Mouse (Mus musculus): Measurements from ENCODE around the gene Mecom. TPM values are rescaled to one million over a fixed set of nuclear protein-coding genes. Genes with fewer than 3 reads are reported as not detected.
A peak's percentile ranks its signal among the peaks of the same experiment; 100 is the strongest.
"Not testable (repeated sequence)": the region's sequence is repeated elsewhere in the genome, so short reads cannot be mapped to it uniquely, and the experiment has no call there.

The Mecom gene
- polyA plus RNA-seq, 1 experiment from 2014 or later = 10.3 TPM

DNA sequence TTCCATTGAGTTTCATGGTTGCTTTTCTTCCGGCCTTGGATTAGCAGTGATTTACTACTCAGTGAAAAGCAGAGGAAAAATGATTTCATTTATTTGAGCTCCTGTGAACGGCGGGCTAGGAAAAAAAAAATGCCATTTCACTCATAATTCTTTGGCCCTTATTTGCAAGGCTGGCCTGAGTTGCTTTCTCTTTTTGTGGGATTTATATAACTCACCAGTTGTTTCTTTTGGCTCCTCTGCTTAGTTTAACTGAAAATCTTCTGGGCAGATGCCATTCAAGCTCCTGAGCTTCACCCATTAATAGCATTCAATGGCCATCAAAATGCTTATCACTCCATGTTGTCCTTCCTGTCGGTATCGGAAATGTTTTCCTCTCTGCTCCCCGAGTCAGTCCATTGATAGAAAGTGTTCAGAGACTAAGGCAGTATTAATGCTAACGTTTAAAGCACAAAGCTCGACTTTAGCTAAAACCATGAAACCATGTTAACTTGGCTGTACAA lies 304.0 kb downstream of the Mecom start:
- no peaks in the 10 kb centered on the region for H3K9me3 ChIP-seq
- no peak overlapping the region for H3K4me3 ChIP-seq
- ATAC-seq (ENCODE audit: insufficient number of reproducible peaks, insufficient read depth, low FRiP score, low TSS enrichment, low read depth) = no peak
- H3K27me3 ChIP-seq = no peaks in the 10 kb centered on the region
- 70% methylated on average over 8 of the region's 8 CpGs for WGBS
- no peak overlapping the region for H3K4me2 ChIP-seq
- H3K36me3 ChIP-seq = no peaks in the 10 kb centered on the region
- H3K4me1 ChIP-seq = peaks cover 22% of the 10 kb centered on the region
- no peak overlapping the region for H3K27ac ChIP-seq
- no peak overlapping the region for H3K9ac ChIP-seq

DNA sequence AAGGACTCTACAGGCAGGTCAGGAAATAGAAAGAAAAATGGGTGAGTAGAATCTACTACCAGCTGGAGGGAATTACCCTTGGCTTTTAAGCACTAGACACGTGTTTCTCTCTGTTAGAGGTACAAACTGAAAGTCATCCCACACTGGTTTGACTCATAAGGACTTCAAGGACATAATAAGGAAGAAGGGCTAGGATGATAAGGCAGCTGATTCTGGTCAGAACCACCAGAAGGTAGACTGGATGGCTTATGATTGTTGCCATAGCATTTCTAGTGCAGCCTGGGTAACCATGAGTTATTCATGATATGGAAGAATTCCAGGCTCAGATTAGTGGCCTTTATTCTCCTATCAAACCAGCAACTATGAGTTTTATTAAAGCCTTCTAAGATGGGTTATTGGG lies 308.4 kb downstream of the Mecom start:
- ATAC-seq (ENCODE audit: insufficient number of reproducible peaks, insufficient read depth, low FRiP score, low TSS enrichment, low read depth) = no peak
- H3K9ac ChIP-seq = no peak overlapping the region
- no peak overlapping the region for H3K4me3 ChIP-seq
- no peaks in the 10 kb centered on the region for H3K36me3 ChIP-seq
- no peaks in the 10 kb centered on the region for H3K9me3 ChIP-seq
- H3K4me2 ChIP-seq = no peak overlapping the region
- H3K27ac ChIP-seq = no peak overlapping the region
- H3K4me1 ChIP-seq = peaks cover under 1% of the 10 kb centered on the region
- H3K27me3 ChIP-seq = no peaks in the 10 kb centered on the region
- 61% methylated on average over 1 of the region's 1 CpGs for WGBS

DNA sequence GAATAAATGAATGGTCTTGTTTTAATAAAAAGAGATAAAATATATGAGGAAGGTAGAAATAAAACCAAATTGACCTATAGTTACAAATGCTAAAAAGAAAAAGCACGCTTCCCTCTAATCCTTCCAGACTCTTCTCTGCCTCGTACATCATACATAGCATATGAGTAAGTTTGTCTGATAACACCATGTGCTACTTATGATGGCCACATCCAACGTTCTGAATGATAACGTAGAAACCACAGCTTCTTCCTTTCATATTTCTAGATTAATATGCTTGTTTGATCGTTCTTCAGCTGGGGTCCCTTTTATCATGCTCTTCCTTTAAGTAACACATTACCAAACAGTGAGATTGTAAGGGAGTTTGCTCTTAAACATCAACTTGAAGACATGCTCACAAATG lies 310.3 kb downstream of the Mecom start:
- Histone ChIP-seq H3K27ac (no peak overlapping the region), H3K4me3 (no peak overlapping the region), H3K4me2 (no peak overlapping the region), H3K9ac (no peak overlapping the region), H3K27me3 (no peaks in the 10 kb centered on the region), H3K4me1 (no peaks in the 10 kb centered on the region), H3K36me3 (no peaks in the 10 kb centered on the region), H3K9me3 (no peaks in the 10 kb centered on the region)
- 89% methylated on average over 5 of the region's 5 CpGs for WGBS
- no peak for ATAC-seq (ENCODE audit: insufficient number of reproducible peaks, insufficient read depth, low FRiP score, low TSS enrichment, low read depth)

DNA sequence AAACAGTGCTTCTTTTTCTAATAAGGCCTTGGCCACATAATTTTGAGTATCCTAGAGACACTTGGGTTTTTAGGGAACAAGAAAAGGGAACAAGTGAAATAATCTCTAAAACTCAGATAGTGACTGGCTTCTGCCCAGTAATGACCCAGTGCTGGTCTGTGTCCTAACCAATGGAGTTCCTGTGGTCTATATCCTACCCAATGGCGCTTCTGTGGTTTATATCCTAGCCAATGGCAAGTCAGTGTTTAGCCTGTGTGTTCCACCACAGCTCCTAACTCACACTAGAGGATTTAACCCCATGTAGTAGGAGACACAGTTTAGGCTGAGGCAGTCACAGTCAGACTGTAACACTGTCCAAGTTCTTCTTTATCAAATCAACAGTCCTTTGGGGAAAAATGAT lies 313.8 kb downstream of the Mecom start:
- Histone ChIP-seq H3K4me3 (no peak overlapping the region), H3K27ac (no peak overlapping the region), H3K9me3 (no peaks in the 10 kb centered on the region), H3K4me1 (no peaks in the 10 kb centered on the region), H3K27me3 (no peaks in the 10 kb centered on the region), H3K9ac (no peak overlapping the region), H3K36me3 (no peaks in the 10 kb centered on the region), H3K4me2 (no peak overlapping the region)
- ATAC-seq (ENCODE audit: insufficient number of reproducible peaks, insufficient read depth, low FRiP score, low TSS enrichment, low read depth) = no peak
- WGBS = 83% methylated on average over 1 of the region's 1 CpGs

DNA sequence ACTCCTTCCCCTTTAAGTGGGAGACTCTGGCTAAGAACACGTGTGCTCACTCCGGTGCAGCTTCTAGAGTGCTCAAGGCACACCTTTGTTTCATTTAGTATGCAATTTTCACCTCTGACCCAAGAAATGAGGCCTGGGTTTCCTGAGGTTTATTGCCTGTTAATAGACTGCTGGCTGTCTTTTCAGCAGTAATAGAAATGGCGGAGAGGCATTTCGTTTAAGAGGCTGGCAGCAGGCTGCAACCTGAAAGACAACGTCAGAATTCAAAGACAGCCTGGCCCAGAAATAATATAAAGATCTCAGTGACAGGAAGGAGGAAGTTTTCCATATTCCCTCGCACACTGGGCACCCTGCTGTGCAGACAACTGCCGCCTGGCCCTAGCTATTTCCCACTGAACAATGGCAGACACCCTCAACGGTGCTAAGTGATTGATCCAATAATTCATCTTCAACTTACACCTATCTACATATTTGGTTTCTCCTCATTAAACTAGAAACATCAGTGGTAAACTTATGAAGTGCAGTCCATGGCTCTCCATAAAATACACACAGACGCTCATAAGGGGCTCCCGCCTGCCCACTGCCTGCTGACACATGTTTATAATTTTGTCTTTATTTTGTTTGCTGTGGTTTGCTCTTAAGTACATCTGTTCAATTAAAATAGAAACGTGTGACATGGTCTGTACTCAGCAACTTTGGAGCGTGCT lies 319.7 kb downstream of the Mecom start:
- WGBS = 20% methylated on average over 12 of the region's 12 CpGs
- Histone ChIP-seq H3K4me1 (peaks cover 19% of the 10 kb centered on the region), H3K9me3 (no peaks in the 10 kb centered on the region), H3K9ac (0 out of 2 replicates have a peak overlapping the region, but pooled peaks have one; percentile 11), H3K4me3 (no peak overlapping the region), H3K4me2 (peak overlapping the region; percentile 9; the same call in 1 of the 2 replicates), H3K36me3 (no peaks in the 10 kb centered on the region), H3K27ac (no peak overlapping the region), H3K27me3 (peaks cover 11% of the 10 kb centered on the region)
- no peak for ATAC-seq (ENCODE audit: insufficient number of reproducible peaks, insufficient read depth, low FRiP score, low TSS enrichment, low read depth)

DNA sequence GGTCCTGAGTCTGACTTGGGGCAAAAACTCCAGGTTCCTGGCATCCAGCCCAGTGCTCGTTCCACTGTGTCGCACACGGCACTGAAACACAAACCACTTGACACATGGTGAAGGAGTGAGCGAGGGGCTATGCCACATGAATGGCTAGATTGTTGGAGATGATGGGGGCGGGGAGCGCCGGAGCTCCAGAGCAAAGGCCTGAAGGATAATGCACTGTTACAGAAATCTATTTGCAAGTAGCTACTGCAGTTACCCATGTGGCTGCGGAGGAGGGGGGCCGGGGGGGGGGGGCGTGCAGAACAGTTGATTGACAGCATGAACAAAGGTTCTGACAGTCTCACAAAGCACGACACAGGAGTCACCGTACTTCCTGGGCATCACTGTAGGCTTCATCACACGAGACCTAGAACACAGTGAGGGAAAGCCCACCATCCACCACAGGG lies 320.9 kb downstream of the Mecom start:
- Histone ChIP-seq H3K36me3 (no peaks in the 10 kb centered on the region), H3K9me3 (no peaks in the 10 kb centered on the region), H3K9ac (no peak overlapping the region), H3K27me3 (peaks cover 13% of the 10 kb centered on the region), H3K4me2 (no peak overlapping the region), H3K27ac (no peak overlapping the region), H3K4me3 (no peak overlapping the region), H3K4me1 (peaks cover 19% of the 10 kb centered on the region)
- peak; percentile 64; the same call in 1 of the 2 replicates for ATAC-seq (ENCODE audit: insufficient number of reproducible peaks, insufficient read depth, low FRiP score, low TSS enrichment, low read depth)
- 15% methylated on average over 13 of the region's 13 CpGs for WGBS

DNA sequence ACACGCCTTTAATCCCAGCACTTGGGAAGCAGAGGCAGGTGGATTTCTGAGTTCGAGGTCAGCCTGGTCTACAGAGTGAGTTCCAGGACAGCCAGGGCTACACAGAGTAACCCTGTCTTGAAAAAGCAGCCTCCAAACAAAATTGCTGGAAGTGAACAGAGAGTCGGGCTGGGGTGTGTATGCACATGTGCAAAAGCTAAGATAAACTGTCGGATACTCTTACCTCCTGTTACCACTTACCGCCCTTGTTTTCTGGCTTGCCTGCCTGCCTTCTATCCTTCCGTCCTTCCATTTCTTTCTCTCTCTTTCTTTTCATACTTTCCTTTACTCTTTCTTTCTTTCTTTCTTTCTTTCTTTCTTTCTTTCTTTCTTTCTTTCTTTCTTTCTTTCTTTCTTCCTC lies 322.6 kb downstream of the Mecom start:
- 68% methylated on average over 6 of the region's 6 CpGs for WGBS
- not testable (repeated sequence) for H3K36me3 ChIP-seq; H3K9ac ChIP-seq; H3K4me3 ChIP-seq; H3K4me2 ChIP-seq; H3K27ac ChIP-seq; H3K9me3 ChIP-seq; ATAC-seq (ENCODE audit: insufficient number of reproducible peaks, insufficient read depth, low FRiP score, low TSS enrichment, low read depth)
- H3K27me3 ChIP-seq = peaks cover 20% of the 10 kb centered on the region
- peaks cover 19% of the 10 kb centered on the region for H3K4me1 ChIP-seq

DNA sequence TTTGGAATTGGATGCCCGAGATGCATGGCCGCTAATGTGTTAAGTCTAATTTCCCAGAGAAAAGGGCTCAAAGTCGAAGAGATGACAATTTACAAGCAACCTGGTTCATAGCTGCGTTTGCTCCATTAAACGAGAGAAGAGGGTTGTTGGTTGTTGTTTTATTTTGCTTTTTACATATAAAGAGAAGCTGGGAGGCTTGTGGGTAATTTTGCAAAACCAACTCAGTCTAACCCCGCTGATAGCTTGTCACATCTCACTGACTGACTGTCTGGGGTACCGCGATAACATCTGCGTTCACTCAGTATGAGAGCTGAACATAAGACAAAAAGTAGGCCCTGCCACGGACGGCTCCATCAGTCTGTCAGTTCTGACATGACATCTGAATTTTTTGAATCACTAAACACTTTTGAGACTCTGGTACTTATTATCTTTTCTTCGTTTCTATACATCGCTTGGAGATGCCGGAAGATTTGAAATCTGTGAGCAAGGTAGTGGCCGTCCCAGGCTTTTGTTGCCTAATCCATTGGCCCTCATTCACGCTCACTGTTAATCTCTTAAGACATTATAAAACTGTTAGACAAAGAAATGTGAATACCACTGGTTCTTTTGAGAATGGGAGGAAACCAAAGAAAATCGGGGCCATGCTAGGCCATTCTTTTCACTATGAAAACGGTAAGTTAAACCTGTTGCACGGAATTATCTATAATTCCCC lies 327.0 kb downstream of the Mecom start:
- 34% methylated on average over 19 of the region's 19 CpGs for WGBS

DNA sequence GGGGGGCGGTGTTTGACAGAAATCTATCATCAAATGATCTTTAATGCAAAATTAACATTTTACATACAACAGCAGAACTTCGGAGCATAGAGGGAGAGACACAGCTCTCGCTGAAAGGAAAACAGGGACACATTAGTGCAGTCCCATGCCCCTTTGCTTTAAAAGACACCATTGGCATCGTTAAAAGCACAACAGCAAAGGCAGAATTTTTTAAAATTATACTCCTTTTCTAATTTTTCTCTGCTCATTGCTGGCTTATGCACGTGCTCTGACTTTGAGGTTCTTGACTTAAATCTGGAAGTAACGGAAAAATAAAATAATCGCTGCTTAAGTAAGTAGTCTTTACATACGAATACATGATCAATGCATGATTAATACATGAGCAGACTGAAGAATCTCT lies 327.9 kb downstream of the Mecom start:
- Histone ChIP-seq H3K36me3 (no peaks in the 10 kb centered on the region), H3K27me3 (peaks cover 36% of the 10 kb centered on the region), H3K9ac (0 out of 2 replicates have a peak overlapping the region, but pooled peaks have one; percentile 11), H3K27ac (no peak overlapping the region), H3K9me3 (no peaks in the 10 kb centered on the region), H3K4me1 (peaks cover 11% of the 10 kb centered on the region), H3K4me3 (peak overlapping the region; percentile 35), H3K4me2 (peak overlapping the region; percentile 61)
- 25% methylated on average over 8 of the region's 8 CpGs for WGBS
- ATAC-seq (ENCODE audit: insufficient number of reproducible peaks, insufficient read depth, low FRiP score, low TSS enrichment, low read depth) = no peak

More for the DNA sequence above, 327.0 kb downstream of the Mecom start:
- peaks cover 38% of the 10 kb centered on the region for H3K27me3 ChIP-seq
- no peak overlapping the region for H3K4me2 ChIP-seq
- H3K4me3 ChIP-seq = no peak overlapping the region
- H3K4me1 ChIP-seq = peaks cover 11% of the 10 kb centered on the region
- no peak overlapping the region for H3K27ac ChIP-seq
- H3K9me3 ChIP-seq = no peaks in the 10 kb centered on the region
- no peak overlapping the region for H3K9ac ChIP-seq
- no peak for ATAC-seq (ENCODE audit: insufficient number of reproducible peaks, insufficient read depth, low FRiP score, low TSS enrichment, low read depth)
- no peaks in the 10 kb centered on the region for H3K36me3 ChIP-seq

DNA sequence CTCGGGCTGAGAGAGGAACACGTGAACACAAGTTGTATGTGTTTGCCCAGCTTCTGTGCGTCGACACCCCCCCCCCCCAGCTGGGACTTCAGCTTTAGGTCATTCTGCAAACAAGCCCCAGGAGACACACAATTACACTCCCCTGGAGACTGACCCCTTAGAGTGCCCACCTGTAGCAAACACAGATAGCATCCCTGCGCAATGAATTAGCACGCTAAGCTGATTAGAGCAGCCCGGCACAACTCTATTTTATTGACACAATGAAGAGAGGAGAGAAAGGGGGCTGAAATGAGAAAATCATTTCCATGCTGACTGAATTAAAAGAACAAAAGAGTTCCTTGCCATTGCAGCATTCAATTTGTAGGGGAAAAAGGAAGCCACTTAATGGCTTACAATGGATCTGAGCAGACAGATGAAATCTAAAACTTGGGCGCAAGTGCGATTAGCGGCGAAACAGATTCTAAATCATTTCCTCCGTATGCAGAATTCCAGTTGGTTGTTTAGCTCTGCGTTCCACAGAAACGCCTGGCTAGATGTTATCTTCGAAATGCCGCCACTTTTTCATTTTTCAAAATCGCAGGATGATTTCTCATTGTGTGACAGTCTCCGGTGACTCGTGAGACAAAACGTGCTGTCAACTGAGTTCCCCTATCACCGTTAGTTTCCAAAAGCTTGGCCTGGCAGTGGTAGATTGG lies 328.5 kb downstream of the Mecom start:
- Histone ChIP-seq H3K27me3 (peaks cover 37% of the 10 kb centered on the region), H3K9ac (0 out of 2 replicates have a peak overlapping the region, but pooled peaks have one; percentile 11), H3K27ac (no peak overlapping the region), H3K4me3 (peak overlapping the region; percentile 35), H3K9me3 (no peaks in the 10 kb centered on the region), H3K36me3 (no peaks in the 10 kb centered on the region), H3K4me1 (peaks cover 11% of the 10 kb centered on the region), H3K4me2 (peak overlapping the region; percentile 61)
- no peak for ATAC-seq (ENCODE audit: insufficient number of reproducible peaks, insufficient read depth, low FRiP score, low TSS enrichment, low read depth)
- under 1% methylated on average over 21 of the region's 21 CpGs for WGBS

DNA sequence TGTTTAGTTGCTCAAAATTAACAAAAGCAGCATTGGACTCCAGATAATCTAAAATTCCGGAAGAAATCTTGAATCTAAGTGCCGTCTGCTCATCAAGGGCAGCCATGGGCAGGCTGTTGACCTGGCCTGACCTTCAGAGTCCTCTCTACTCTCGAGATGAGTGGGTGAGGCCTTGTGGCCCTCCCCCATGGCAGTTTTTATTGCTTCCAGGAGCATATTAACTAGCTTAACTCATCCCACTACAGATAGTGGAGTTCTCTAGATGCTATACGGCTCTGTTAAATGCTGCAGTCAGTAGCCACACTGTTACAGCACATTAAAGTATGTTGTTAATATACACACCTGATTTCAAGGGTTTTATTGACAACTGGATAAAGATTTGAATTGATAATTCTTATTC lies 333.2 kb downstream of the Mecom start:
- Histone ChIP-seq H3K9ac (no peak overlapping the region), H3K4me1 (peaks cover 18% of the 10 kb centered on the region), H3K27ac (no peak overlapping the region), H3K36me3 (no peaks in the 10 kb centered on the region), H3K27me3 (peaks cover 22% of the 10 kb centered on the region), H3K9me3 (no peaks in the 10 kb centered on the region), H3K4me2 (no peak overlapping the region), H3K4me3 (no peak overlapping the region)
- 42% methylated on average over 4 of the region's 4 CpGs for WGBS
- ATAC-seq (ENCODE audit: insufficient number of reproducible peaks, insufficient read depth, low FRiP score, low TSS enrichment, low read depth) = no peak

Data from embryonic facial prominence, embryonic 13.5 days (tissue).